8 mouse cellular contexts compared by ENCODE assay signal in genomic region chr1:126737554-126738290, GRCm38 (mm10).
A peak's percentile ranks its signal among the peaks of the same experiment; 100 is the strongest.
DNase-seq lines count a peak whose midpoint lies in the region; ATAC-seq and TF ChIP-seq lines count a peak whose summit lies in the region.

No protein-coding gene starts in this region.

- H3K9ac ChIP-seq in hindbrain, embryonic 16.5 days (ENCODE audit: low read depth, low read length), result peak overlapping the region; percentile 62
- H3K9ac ChIP-seq in lung, postnatal 0 days (replicated peaks; ENCODE audit: low read depth), result peak overlapping the region; percentile 20; the same call in 1 of the 2 replicates

- peaks cover 7% of the 10 kb centered on the region for H3K4me1 ChIP-seq in hindbrain, embryonic 16.5 days (ENCODE audit: control insufficient read depth, insufficient read depth, low read depth, low read length)
- H3K4me1 ChIP-seq in lung, postnatal 0 days (ENCODE audit: insufficient read depth, low read depth, low read length), result no peaks in the 10 kb centered on the region

- intact Hi-C loops in gastrocnemius, postnatal 14 days (cut with DNase I; ENCODE audit: low total_unique reads), result no loop called here

- WGBS in hindbrain, embryonic 16.5 days, result 3% methylated on average over 18 of the region's 18 CpGs
- 11% methylated on average over 18 of the region's 18 CpGs for WGBS in lung, postnatal 0 days

- peak; percentile 67 for ATAC-seq in common myeloid progenitor, adult 5-6 weeks (replicated peaks; ENCODE audit: low read depth, poor library complexity, severe bottlenecking)
- peak; percentile 81 for ATAC-seq in hindbrain, embryonic 16.5 days
- peak; percentile 68 for ATAC-seq in lung, postnatal 0 days
- no peak for ATAC-seq in erythroblast, adult 5-6 weeks (replicated peaks; ENCODE audit: low FRiP score, poor library complexity, severe bottlenecking)

- peak overlapping the region; percentile 42 for H3K4me3 ChIP-seq in hindbrain, embryonic 16.5 days (ENCODE audit: low read length)
- peak overlapping the region; percentile 30 for H3K4me3 ChIP-seq in lung, postnatal 0 days (ENCODE audit: low read depth, low read length)

- no peaks in the 10 kb centered on the region for H3K36me3 ChIP-seq in hindbrain, embryonic 16.5 days (ENCODE audit: control insufficient read depth, insufficient read depth, low read length)
- no peaks in the 10 kb centered on the region for H3K36me3 ChIP-seq in lung, postnatal 0 days (ENCODE audit: insufficient read depth, low read length)

- H3K27ac ChIP-seq in hindbrain, embryonic 16.5 days (ENCODE audit: low read depth, low read length), result peak overlapping the region; percentile 62; the same call in 1 of the 2 replicates
- no peak overlapping the region for H3K27ac ChIP-seq in lung, postnatal 0 days (ENCODE audit: low read length)

- TF ChIP-seq EP300 in lung, postnatal 0 days (IDR thresholded peaks at IDR 0.05), result no peak

- no peaks in the 10 kb centered on the region for H3K27me3 ChIP-seq in hindbrain, embryonic 16.5 days (replicated peaks; ENCODE audit: control insufficient read depth, insufficient read depth, low read length)
- H3K27me3 ChIP-seq in lung, postnatal 0 days (replicated peaks; ENCODE audit: insufficient read depth, low read length), result no peaks in the 10 kb centered on the region

- peak overlapping the region; percentile 78 for H3K4me2 ChIP-seq in hindbrain, embryonic 16.5 days (ENCODE audit: low read length)
- H3K4me2 ChIP-seq in lung, postnatal 0 days (replicated peaks; ENCODE audit: low read depth, low read length), result peak overlapping the region; percentile 55

- no peak for TF ChIP-seq CTCF in lung, postnatal 0 days (IDR thresholded peaks at IDR 0.05)

- DNase-seq in adrenal gland, postnatal 14 days, result peak; percentile 45
- DNase-seq in gastrocnemius, postnatal 14 days, result peak; percentile 39
- peak; percentile 9 for DNase-seq in left cerebral cortex, adult 11 months (ENCODE audit: low spot score)
- DNase-seq in lung, postnatal 0 days (ENCODE audit: low spot score), result peak; percentile 48
- DNase-seq in right cerebral cortex, postnatal 25 days, result peak; percentile 35

- H3K9me3 ChIP-seq in hindbrain, embryonic 16.5 days (ENCODE audit: control insufficient read depth, low read length), result no peaks in the 10 kb centered on the region
- no peaks in the 10 kb centered on the region for H3K9me3 ChIP-seq in lung, postnatal 0 days (ENCODE audit: low read length)
